Mouse (Mus musculus): ENCODE results near the gene Gm9376. TPM values are rescaled to one million over a fixed set of nuclear protein-coding genes. Genes with fewer than 3 reads are reported as not detected.

Gene Gm9376
- polyA plus RNA-seq (2012; rRNA removed) = not detected in 2 replicates

DNA sequence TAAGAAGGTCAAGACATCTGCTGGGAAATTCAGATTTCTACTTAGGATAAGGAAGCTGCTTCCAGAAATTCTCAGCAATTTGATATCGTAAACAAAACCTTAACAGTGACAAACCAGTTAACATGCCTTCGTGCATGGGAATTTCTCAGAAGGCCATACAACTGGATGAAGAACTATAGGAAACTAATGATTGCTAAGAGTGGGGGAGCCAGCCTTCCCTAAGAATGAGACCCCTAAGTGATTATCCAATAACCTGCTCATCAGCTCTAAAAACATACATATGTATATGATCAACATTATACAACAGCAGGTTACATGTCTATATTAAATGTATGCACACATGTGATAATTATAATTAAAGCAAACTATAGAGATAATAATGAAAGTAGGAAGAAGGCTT, at the start of gene Gm9376:
Gm9376 (plus strand) TSS at position 301 of the 400 bp plus-strand sequence.
- DNase-seq (ENCODE audit: low spot score) = no peak

DNA sequence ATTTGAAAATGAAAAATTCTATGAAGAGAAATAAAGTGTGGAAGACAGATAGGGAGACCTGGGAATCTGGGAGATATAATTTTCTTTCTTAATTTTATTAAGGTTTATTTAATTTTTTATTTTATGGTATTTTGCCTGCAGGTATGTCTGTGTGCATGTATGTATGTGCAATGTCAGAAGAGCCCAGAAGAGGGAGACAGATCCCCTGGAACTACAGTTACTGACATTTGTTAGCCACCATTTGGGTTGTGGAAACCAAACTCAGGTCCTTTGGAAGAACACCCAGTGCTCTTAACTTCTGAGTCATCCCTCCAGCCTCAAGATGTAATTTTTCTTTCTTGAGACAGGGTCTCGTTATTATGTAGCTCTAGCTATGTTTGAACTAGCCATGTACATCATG, 45.9 kb upstream of the Gm9376 start:
- DNase-seq (ENCODE audit: low spot score) = no peak

DNA sequence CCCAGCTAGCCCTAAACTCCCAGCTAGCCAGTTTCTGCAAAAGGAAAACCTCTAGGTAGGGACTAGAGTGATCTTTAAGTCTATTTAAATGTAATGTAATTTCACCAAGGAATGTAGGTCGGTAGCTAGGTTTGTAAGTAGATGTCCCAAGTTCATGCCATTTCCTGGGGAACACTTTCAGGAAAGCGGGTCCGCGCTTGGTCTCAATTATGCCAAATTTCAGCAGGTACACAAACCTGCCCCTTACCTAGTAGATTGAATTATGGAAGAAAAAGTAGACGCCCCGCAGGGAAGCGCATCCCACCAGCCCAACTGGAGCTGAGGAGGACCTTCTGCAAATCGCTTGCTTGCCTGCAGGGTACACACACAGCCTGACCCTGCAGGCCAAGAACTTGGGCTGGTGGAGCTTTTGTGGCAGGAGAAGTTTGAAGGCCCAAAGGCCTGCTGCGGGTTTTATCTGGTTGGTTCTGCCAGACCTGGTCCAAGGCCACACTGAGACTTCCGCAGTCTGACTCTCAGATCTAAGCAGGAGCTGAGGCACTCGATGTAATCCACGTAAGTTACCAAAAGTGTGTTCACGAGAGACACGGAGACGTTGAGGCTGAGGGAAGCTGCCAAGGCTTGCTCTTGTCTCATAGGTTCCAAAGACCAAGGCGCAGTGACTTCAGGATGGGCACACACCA, 41.6 kb upstream of the Gm9376 start:
- no peak for DNase-seq (ENCODE audit: low spot score)

DNA sequence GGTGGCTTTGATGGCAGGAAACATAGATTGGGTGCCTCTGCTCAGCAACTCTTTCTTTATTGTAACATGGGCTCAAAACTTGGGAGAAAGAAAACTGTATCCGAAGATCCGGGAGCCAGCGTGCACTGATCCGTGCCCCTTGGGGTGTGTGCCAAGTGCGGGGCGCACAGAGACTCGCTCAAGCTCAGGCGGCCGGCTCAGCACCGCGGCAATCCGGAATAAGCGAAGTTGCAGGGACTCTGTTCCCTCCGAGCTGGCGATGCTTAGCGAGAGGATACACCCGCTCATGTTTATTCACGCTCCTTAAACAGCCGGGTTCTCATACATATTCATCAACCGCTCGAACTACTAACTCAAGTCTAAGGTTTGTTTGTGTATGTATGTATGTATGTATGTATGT, 40.8 kb upstream of the Gm9376 start:
- DNase-seq (ENCODE audit: low spot score) = no peak

DNA sequence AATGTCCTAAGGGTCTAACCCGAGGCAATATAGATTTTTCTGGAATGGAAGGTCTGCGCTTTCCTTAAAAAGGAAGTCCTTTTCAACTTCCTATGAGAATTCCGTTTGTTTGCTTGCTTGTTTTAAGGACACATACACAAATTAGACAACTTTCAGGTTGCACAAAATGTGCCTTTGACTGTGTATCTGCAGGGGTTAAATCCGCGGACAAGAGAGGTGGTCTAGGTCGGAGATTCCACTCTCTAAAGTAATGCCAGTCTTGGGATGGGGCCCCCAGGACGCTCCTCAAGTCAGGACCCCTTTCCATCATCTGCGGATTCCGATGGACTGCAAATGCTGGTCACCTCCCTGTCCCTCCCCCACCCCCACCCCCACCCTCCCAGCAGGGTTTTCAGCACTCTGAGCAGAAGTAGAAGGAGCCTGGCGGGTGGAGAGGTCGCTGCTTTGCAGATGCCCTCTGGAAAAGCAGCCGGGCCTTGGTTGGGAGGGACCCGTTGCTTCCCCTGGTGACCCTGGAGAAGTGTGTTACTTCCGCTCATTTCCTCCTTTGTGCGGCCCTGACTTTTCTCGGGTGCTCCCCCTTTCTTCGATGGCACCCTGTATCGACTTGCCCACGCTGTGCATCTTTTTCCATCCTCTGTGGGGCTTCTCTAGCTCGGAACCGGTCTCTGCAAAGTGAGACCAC, 40.1 kb upstream of the Gm9376 start:
- DNase-seq (ENCODE audit: low spot score) = no peak

DNA sequence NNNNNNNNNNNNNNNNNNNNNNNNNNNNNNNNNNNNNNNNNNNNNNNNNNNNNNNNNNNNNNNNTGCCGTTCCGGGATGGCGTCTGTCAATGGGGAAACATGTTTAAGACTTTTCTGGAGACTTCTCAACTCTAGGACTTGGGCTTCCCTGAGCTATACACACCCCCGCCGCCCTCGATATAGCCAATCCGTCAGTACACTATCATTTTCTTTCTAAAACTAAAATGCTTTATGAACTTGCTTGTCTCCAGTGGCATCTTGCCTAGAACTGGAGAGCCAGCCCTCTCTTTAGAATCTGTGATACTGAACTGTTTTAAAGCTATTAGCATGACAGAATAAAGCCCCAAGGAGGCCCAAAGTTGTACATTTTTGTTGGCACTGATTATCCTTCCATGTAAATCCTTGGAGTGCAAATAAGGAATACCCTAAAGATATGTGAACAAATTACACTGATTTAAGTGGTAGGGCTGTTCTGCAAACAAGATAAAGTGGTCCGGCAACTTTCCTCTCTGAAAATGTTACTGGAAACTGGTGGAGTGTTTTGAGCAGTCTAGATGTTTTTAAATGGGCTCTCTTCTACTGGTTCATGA, 34.3 kb upstream of the Gm9376 start:
- no peak for DNase-seq (ENCODE audit: low spot score)

DNA sequence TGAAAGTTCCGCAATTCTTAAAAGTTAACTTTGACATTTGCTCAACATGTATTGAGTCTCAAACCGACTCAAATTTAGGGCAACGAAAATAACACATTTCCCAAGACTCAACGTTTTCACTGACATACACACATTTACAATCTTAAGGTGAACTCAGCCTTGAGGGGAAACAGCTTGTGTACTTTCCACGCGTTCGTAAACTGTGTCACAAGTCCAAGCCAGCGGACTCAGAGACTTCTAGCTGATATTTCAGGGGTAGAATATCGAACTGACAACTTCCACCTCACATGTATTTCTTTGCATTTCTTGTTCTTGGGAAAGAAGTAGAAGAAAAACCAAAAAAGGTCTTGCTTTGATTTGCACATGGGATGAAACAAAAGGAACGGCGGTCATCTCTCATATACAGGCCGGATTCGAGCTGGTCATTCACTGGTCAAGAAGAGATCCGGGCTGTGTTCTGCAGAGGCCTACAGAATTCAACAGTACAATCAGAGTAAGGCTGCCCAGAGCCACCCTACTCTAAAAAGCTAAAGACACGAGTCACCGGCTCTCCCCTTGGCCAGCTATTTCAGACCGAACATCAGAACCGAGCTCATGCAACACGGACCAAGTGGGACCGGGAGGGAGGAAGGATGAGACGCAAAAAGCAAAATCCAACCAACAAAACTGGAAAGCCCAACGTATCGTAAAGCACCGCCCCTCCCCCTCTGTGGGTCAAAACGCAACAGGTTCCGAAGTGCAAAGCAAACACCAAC, 32.8 kb upstream of the Gm9376 start:
- no peak for DNase-seq (ENCODE audit: low spot score)

DNA sequence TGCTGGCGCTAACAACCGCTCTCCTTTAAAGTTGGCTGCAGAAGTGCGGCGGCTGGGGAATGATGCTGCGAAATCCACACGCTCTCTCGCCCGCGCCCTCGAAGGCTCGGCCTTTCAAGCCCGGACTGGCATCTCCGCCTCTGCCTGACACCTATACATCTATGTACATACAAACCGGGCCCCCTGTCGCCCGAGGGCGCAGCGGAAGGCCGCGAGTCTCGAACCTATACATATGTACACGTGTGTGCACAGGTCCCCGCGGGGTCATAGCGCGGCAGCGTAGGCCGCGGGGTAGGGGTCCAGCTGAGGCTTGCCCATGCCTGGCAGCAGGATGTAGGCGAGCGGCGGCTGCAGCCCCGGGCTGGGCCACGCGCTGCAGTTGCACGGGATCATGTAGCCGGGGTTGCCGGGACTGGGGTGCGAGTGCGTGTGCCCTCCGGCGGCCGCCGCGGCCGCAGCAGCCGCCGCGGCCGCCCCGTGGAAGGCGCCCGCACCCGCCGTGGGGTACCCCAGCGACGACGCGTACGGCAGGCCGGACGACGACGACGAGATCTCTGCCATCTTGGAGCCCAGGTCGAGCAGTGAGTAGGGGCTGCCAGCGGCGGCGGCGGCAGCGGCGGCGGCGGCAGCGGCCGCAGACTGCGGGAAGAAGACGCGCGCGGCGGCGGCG, 32.1 kb upstream of the Gm9376 start:
- peak; percentile 23 for DNase-seq (ENCODE audit: low spot score)

DNA sequence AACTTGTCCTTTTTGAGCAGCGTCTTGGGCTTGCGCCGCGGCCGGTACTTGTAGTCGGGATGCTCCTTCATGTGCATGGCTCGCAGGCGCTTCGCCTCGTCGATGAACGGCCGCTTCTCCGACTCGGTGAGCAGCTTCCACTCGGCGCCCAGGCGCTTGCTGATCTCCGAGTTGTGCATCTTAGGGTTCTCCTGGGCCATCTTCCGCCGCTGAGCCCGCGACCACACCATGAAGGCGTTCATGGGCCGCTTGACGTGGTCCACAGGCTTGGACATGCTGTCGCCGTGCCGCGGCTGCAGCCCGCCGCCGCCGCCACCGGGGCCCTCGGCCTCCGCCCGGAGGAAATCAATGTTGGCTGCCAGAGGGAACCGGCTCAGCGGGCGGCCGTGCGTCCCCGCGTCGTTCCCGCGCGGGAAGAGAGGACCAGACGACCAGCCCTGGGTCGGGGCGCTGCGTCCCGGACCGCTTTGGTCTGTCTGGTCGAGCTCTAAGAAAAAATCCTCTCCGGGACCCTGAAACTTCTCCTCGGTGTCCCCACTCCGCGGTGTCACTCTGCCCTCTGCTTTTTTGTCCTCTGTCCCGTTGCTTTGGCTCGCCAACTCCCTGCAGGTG, 31.3 kb upstream of the Gm9376 start:
- DNase-seq (ENCODE audit: low spot score) = peak; percentile 29

DNA sequence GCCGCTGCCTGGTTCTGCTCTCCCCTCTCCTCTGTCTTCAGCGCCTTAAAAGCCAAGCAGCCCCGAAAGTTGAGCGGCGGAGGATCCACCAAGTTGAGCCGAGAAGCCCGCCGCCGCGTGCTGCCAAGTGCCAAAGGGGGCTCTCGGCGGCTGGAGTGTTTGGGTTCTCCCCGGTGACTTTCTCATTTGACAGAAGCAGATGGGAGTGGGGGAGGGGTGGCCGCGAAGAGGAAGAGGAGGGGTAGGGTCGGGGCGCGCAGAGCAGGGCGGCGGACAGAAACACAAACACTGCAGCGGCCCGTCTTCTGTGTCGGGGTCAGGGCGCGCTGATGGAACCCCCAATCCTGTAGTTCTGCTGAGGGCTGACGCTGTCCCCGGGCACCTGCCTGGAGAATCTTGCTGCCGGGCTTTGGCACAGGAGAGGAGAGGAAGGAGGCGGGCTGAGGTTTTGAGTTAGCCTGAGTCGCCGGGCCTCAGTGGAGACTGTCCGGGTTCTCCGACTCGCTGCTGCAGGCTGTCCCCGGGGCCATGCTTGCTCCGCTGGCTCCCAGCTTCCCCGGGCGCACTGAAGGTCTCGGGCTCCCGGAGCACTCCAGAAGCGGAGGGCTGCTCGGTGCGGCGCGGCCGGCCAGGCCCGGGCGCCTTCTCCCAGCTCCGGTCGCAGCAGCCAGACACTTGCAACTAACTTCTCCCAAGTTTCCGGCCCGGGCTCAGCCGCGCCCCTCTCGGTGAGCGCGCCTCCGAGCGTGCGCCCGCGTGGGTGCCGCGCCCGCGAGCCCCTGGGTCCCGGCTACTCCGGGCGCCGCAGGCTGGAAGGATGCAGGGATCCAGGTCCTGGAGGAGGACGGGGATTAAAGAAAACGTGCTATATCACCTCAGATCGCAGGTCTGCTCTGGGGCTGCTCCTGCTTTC, 30.5 kb upstream of the Gm9376 start:
- peak; percentile 54 for DNase-seq (ENCODE audit: low spot score)

DNA sequence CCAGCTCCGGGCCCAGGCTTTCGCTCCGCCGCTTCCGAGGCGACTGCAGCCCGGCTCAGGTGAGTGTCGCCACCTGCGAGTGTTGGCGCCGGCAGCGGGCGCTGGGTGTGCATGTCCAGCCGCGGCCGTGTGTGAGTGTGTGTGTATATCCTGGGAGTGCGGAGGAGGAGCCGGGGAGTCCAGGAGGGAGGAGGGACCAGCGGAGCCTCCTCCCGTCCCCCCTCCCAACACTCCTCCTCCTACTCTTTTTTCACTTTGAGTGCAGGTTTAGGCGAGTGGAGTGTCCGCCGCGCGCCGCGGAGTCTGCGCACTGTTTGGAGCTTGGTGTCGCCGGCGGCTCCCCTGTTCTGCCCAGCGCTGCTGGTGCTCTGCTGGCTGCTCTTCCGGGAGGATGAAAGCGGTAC, 29.9 kb upstream of the Gm9376 start, which contains the start of gene Sox21:
Sox21 (minus strand) TSS at position 145 of the 404 bp plus-strand sequence.
- no peak for DNase-seq (ENCODE audit: low spot score)

DNA sequence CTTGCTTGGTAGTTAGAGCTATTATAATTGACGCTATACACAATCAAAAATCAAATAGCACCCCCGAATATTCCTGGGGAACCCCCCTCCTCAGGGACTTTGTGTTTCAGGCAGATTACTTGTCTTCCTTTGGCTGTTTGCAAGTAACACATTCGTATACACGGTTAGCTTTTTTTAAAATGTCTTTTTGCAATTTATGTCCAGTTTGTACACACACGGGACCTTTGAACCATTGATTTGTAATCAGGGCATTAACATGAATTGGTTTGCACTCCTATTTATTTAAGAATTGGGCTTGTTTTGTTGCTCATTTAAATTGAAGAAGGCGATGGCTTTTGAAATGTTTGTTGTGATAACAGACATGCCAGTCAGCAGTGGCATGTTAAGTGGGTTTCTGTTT, 29.0 kb upstream of the Gm9376 start:
- DNase-seq (ENCODE audit: low spot score) = no peak

DNA sequence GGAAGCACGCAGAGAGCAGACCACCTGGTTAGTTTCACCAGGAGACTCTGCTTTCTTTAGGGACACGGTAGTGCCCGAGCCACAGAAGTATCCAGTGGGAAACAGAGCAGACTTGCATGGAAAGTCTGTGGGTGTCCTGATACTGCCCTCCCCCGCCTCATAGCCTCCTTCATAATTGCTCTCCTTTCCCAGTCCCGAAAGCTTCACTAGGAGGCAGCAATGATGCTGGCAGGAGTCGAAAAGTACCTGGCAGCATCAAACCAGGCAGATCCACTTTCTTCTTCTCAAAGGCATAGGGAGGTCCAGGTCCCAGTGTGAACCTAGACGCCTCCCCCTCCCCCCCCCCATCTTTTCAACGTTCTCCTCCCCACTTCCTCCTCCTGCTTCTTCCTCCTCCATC, 27.4 kb upstream of the Gm9376 start:
- DNase-seq (ENCODE audit: low spot score) = no peak

DNA sequence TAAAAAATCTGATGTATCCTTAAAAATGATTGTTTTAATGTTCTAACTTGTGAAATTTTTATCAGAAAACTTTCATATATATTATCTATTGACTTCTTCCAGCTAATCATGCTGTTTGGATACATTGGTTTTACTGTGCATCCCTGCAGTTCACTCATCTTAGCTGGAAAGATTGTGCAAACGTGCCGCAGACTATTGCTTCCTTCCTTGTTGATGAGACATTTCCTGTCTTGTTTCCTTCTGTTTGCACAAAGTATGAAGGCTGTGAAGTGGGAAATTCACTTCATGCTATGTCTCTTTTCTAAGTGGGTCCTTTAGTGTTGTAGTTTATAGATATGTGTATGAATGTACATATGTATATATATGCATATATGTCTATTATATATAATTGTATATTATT, 25.3 kb upstream of the Gm9376 start:
- DNase-seq (ENCODE audit: low spot score) = no peak

DNA sequence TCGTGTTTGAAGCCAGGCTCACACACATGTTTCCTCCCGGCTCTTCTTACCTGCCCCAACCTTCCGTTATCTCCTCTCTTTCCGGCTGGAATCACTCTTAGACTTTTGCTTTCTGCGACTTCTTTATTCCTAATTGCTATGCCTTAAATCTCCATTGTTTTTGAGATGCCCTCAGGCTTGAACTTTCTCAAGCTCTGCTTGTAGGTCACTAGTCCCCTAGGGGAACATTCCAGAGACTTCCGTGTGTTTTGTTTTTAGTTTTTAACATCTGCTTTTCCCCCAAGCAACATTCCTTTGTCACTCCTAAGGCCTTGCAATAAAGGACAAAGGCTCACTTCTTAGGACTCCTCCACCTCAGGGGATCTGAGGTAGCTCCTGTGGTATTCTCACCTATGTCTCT, 13.4 kb upstream of the Gm9376 start:
- DNase-seq (ENCODE audit: low spot score) = no peak

DNA sequence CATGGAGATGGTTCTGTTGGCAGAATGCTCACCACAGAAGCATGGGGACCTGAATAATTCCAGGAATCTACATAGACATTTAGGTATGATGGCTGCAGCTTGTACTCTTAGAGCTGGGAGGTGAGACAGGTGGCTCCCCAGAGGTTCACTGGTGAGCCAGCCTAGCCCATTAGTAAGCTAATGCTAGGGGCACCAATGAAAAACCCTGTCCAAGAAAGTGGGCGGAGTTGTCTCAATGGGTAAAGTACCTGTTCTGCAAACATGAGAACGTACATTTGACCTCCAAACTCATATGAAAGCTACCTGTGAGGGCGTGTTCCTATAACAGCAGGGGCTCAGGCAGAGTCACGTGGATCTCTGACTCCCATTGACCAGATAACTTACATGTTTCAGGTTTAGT, 2.1 kb downstream of the Gm9376 start:
- DNase-seq (ENCODE audit: low spot score) = no peak

DNA sequence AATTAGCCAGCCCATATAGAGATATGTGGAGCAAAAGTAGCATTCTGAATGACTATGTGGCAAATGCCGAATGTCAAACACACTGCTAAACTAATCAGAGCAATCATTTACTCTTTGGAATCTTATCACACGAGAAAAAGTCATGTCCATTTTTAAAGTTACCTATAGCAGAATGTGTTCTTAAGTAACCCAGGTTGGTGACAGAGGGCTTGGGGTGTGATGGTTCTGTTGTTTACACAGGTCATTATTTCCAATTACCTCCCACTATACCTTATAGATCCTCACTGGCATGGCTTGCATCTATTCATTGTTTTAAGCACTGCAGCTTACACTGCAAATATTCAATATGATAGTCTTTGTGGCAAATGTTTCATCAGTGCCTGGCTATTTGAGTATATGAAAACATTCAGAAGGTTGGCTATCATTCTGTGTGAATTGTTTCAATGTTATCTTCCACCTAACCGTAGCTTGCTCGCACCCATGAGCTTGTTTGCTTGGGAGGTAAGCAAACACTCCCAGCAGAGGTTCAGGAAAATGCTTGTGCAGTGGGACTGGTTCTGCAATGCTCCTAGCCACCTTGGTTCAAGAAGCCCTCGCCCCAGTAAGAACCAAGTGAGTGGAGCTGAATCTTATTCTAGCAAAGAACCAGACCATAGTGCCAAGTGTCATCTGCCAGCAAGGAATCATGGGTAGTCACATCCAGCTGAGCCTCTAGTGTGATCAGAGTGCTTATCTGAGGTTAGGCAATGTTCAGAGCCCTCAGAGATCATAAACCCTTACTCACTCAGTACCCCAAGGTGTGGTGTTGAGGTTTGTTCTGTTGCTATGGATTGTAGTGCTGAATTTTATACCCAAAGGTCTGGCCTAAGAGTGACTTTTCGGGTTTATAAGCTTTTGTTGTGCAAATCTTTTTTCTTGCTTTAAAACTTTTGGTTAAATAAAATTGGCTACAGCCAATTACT, 6.1 kb downstream of the Gm9376 start:
- DNase-seq (ENCODE audit: low spot score) = no peak

DNA sequence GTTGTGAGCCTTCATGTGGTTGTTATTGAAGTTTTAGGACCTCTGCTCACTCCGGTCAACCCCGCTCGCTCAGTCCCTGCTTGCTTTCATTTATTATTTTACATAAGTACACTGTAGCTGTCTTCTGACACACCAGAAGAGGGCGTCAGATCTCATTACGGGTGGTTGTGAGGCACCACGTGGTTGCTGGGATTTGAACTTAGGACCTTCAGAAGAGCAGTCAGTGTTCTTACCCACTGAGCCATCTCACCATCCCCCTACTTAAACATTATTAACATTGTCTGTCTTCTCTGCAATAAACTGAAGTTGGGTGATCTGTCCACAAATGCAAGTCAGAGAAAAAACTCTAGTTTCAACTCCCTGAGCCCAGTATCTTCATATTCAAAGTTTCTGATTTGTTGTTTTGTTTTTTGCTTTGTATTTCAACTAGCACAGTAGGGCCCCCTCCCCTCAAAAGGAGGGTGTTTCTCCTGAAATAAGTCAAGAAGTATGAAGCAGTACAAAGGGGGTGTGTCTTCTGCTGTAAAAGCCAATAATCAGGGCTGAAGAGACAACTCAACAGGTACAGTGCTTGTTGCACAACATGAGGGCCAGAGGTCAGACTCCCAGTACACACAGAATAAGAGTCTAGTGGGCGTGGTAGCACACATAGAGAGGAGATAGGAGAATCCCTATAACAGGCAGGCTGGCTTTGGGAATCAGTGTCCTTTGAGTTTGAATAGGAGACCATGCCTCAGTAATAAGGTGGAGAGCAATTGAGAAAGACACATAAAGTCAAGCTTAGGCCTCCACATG, 11.1 kb downstream of the Gm9376 start:
- DNase-seq (ENCODE audit: low spot score) = no peak

Data from urinary bladder, adult 2 months (tissue).